Mouse (Mus musculus): ENCODE results near the gene Ncbp2. TPM values are rescaled to one million over a fixed set of nuclear protein-coding genes. Genes with fewer than 3 reads are reported as not detected.

The Ncbp2 gene
- polyA plus RNA-seq, 1 experiment: 32.6 TPM

DNA sequence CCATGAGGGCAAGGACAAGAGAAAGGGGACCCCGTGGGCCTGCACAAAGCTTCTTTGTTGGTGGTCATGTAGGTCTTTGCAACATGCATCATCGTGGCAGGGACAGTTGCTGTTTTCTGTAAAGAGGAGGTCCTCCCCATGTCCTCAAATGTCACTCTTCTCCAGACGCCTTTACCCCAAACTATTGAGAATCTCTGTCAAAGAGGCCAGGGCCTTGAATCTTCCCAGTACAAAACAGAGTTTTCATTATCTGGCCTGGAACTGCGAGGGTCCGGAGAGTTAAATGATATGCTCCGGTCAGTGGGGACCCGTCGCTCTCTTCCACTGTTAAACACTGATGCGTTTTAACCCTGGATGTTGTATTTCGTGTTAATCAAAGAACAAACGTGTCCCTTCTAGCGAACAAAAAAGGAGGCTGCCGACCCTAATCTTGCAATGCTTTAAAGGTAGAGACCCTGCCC, 13.7 kb upstream of the Ncbp2 start:
- H3K27me3 ChIP-seq (ENCODE audit: control insufficient read depth, insufficient read depth, low read length): peaks cover 3% of the 10 kb centered on the region; the same call in 1 of the 2 replicates
- peak overlapping the region; percentile 50 for H3K4me3 ChIP-seq (ENCODE audit: control insufficient read depth, low read depth, low read length)
- peaks cover 24% of the 10 kb centered on the region for H3K4me1 ChIP-seq (ENCODE audit: control insufficient read depth, insufficient read depth, low read length)
- TF ChIP-seq CTCF (IDR thresholded peaks at IDR 0.05; ENCODE audit: control insufficient read depth, insufficient read depth, insufficient replicate concordance, low read depth, low read length): no peak
- TF ChIP-seq POLR2A (IDR thresholded peaks at IDR 0.05; ENCODE audit: control insufficient read depth, low read depth, low read length): no peak
- H3K27ac ChIP-seq (ENCODE audit: control insufficient read depth, insufficient read depth, low read depth, low read length): no peak overlapping the region
- no peaks in the 10 kb centered on the region for H3K36me3 ChIP-seq (ENCODE audit: control insufficient read depth, insufficient read depth, low read length)

DNA sequence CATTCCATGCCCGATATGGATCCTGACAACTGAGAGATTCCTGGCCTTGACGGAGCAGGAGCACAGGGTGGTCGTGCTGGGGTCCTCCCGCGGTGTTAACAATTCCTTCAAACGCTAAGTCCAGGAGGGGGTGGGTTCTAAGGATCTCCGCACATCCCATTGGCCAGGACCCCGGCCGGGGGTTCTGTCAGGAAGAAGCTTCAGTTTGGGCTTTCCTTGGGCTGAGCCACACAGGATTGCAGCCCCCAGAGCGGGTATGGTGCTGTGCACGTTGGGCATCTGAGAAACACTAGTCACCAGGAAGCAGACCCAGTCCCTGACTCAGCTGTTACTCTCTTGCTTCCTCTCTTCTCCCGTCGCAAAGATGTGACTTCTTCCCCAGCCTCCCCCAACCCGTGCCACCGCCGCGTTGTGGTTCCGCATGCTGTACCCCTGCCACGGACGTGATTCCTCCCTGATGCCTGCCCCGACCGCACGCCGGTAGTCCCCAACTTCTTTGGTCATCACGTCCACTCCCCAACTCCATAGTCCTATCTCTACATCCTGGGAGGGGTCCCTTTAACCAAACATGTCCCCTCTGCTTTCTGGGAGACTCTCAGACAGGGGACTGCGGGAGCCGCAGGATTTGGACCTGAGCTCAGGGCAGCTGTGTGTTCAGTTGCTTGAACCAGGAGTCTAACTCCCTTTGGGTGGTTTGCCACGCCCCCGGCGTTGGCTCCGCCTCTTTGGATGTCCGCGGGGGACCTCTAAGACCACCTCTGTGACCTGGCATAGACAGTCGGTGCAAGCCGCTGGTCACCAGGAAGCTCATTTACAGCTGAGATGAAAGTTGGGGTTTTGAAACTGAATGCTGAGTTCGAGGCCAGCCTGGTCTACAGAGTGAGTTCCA, 13.0 kb upstream of the Ncbp2 start:
- peaks cover 3% of the 10 kb centered on the region; the same call in 1 of the 2 replicates for H3K27me3 ChIP-seq (ENCODE audit: control insufficient read depth, insufficient read depth, low read length)
- TF ChIP-seq CTCF (IDR thresholded peaks at IDR 0.05; ENCODE audit: control insufficient read depth, insufficient read depth, insufficient replicate concordance, low read depth, low read length): no peak
- no peak; the same call in 1 of the 2 replicates for TF ChIP-seq POLR2A (IDR thresholded peaks at IDR 0.05; ENCODE audit: control insufficient read depth, low read depth, low read length)
- H3K27ac ChIP-seq (ENCODE audit: control insufficient read depth, insufficient read depth, low read depth, low read length): no peak overlapping the region
- H3K4me3 ChIP-seq (ENCODE audit: control insufficient read depth, low read depth, low read length): peak overlapping the region; percentile 50
- H3K4me1 ChIP-seq (ENCODE audit: control insufficient read depth, insufficient read depth, low read length): peaks cover 24% of the 10 kb centered on the region
- H3K36me3 ChIP-seq (ENCODE audit: control insufficient read depth, insufficient read depth, low read length): no peaks in the 10 kb centered on the region

DNA sequence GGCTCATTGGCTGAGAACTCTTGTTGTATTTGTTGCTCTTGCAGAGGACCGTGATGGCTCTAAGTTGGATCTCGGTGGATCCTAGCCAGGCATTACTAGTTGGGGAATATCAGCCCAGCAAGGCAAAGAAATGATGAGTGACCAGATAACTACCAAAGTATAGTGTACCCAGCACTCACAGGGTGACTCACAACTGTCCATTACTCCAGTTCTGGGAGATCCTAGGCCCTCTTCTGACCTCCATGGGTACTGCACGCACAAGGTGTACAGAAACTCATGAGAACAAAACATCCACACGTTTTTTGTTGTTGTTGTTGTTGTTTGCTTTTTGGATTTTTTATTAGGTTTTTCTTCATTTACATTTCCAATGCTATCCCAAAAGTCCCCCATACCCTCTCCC, 11.7 kb upstream of the Ncbp2 start:
- Histone ChIP-seq H3K27ac (ENCODE audit: control insufficient read depth, insufficient read depth, low read depth, low read length) (no peak overlapping the region), H3K36me3 (ENCODE audit: control insufficient read depth, insufficient read depth, low read length) (no peaks in the 10 kb centered on the region), H3K4me3 (ENCODE audit: control insufficient read depth, low read depth, low read length) (no peak overlapping the region), H3K4me1 (ENCODE audit: control insufficient read depth, insufficient read depth, low read length) (peaks cover 21% of the 10 kb centered on the region), H3K27me3 (ENCODE audit: control insufficient read depth, insufficient read depth, low read length) (peaks cover 3% of the 10 kb centered on the region; the same call in 1 of the 2 replicates)
- TF ChIP-seq CTCF (IDR thresholded peaks at IDR 0.05; ENCODE audit: control insufficient read depth, insufficient read depth, insufficient replicate concordance, low read depth, low read length) (no peak), POLR2A (IDR thresholded peaks at IDR 0.05; ENCODE audit: control insufficient read depth, low read depth, low read length) (no peak)

DNA sequence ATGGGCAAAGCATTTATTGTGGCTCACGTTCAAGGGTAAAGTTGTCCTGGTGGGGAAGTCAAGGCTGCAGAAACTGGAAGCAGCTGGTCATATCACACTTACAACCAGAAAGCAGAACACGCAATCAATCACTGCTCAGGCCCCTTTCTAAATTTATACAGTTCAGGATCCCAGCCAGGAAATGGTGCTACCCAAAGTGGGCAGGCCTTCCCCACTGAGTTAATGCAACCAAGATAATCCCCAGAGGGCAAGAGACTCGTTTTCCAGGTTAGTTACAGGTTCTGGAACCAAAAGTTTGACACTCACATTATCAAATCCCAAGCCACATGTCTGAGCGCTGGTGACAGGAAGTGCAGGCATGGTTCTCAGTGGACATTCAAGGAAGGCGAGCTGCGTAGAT, 9.5 kb upstream of the Ncbp2 start:
- H3K36me3 ChIP-seq (ENCODE audit: control insufficient read depth, insufficient read depth, low read length): no peaks in the 10 kb centered on the region
- no peak for TF ChIP-seq CTCF (IDR thresholded peaks at IDR 0.05; ENCODE audit: control insufficient read depth, insufficient read depth, insufficient replicate concordance, low read depth, low read length)
- no peak for TF ChIP-seq POLR2A (IDR thresholded peaks at IDR 0.05; ENCODE audit: control insufficient read depth, low read depth, low read length)

DNA sequence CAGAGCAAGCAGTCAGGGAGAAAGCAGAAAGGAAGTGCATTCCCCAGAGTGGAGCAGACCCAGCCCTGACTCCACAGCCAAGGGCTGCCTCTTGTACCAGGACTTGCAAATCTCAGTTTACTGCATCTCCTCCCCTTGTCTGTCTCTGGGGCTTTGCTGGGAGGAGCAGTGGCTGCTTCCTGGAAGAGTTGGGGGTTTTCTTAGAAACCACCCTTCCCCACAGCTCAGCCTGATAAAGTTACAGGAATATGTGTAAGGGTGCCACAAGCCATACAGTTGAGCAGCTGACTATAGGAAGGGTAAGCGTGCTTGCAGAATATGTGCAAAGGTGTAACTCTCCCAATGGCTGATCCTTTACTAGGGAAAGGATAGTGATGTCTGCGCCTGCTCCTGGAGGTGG, 7.7 kb upstream of the Ncbp2 start:
- H3K36me3 ChIP-seq (ENCODE audit: control insufficient read depth, insufficient read depth, low read length): no peaks in the 10 kb centered on the region
- TF ChIP-seq POLR2A (IDR thresholded peaks at IDR 0.05; ENCODE audit: control insufficient read depth, low read depth, low read length) (no peak), CTCF (IDR thresholded peaks at IDR 0.05; ENCODE audit: control insufficient read depth, insufficient read depth, insufficient replicate concordance, low read depth, low read length) (no peak)
- H3K27me3 ChIP-seq (ENCODE audit: control insufficient read depth, insufficient read depth, low read length): no peaks in the 10 kb centered on the region
- no peak overlapping the region for H3K4me3 ChIP-seq (ENCODE audit: control insufficient read depth, low read depth, low read length)
- no peak overlapping the region for H3K27ac ChIP-seq (ENCODE audit: control insufficient read depth, insufficient read depth, low read depth, low read length)
- no peaks in the 10 kb centered on the region; the same call in 1 of the 2 replicates for H3K4me1 ChIP-seq (ENCODE audit: control insufficient read depth, insufficient read depth, low read length)

More for the DNA sequence above, 9.5 kb upstream of the Ncbp2 start:
- Histone ChIP-seq H3K27me3 (ENCODE audit: control insufficient read depth, insufficient read depth, low read length) (peaks cover 3% of the 10 kb centered on the region; the same call in 1 of the 2 replicates), H3K4me1 (ENCODE audit: control insufficient read depth, insufficient read depth, low read length) (peaks cover 11% of the 10 kb centered on the region), H3K4me3 (ENCODE audit: control insufficient read depth, low read depth, low read length) (no peak overlapping the region), H3K27ac (ENCODE audit: control insufficient read depth, insufficient read depth, low read depth, low read length) (no peak overlapping the region)

DNA sequence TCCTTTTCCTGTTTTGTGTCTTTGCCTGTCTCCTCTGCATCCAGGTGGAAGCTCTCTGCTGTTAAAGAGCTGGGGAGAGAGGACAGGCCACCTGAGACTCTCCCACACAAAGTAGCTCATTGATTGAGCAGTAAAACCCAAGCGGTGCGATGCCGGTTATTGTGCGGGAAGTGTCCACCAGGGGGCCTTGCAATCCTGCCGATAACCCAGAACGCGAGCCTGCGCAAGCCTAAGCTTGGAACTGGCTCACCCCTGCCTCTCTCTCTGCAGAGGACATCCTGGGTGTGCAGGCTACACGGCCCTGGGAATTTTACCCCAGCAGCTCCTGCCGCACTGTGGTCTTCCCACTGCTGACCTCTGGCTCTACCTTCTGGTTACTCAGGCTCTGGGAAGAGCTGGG, 4.3 kb upstream of the Ncbp2 start:
- Histone ChIP-seq H3K27ac (ENCODE audit: control insufficient read depth, insufficient read depth, low read depth, low read length) (no peak overlapping the region), H3K4me3 (ENCODE audit: control insufficient read depth, low read depth, low read length) (no peak overlapping the region), H3K4me1 (ENCODE audit: control insufficient read depth, insufficient read depth, low read length) (no peaks in the 10 kb centered on the region; the same call in 1 of the 2 replicates), H3K36me3 (ENCODE audit: control insufficient read depth, insufficient read depth, low read length) (no peaks in the 10 kb centered on the region), H3K27me3 (ENCODE audit: control insufficient read depth, insufficient read depth, low read length) (no peaks in the 10 kb centered on the region)
- no peak for TF ChIP-seq POLR2A (IDR thresholded peaks at IDR 0.05; ENCODE audit: control insufficient read depth, low read depth, low read length)
- peak; percentile 74; the same call in 1 of the 2 replicates for TF ChIP-seq CTCF (IDR thresholded peaks at IDR 0.05; ENCODE audit: control insufficient read depth, insufficient read depth, insufficient replicate concordance, low read depth, low read length)

DNA sequence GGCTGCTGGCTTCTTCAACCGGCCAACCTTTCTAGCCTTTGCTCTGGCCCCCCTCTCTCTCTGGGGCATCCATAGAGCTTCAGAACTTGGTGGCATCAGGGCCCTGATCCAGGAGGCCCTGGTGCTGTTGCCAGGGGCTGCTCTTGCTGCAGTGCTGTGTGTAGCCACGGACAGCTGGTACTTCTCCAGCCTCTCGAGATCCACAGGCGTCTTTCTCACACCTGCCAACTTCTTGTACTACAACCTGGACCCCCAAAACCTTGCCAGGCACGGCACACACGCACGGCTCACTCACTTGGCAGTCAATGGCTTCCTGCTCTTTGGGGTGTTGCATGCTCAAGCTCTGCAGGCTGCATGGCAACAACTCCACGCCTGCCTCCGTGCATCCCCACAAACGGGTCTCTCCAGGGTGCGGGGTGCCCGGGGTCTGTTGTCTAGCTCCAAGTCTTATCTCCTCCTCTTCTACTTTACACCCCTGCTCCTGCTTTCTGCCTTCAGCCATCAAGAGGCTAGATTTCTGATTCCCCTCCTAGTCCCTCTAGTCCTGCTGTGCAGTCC, 3.5 kb upstream of the Ncbp2 start:
- Histone ChIP-seq H3K27me3 (ENCODE audit: control insufficient read depth, insufficient read depth, low read length) (no peaks in the 10 kb centered on the region), H3K4me3 (ENCODE audit: control insufficient read depth, low read depth, low read length) (no peak overlapping the region), H3K27ac (ENCODE audit: control insufficient read depth, insufficient read depth, low read depth, low read length) (no peak overlapping the region), H3K36me3 (ENCODE audit: control insufficient read depth, insufficient read depth, low read length) (no peaks in the 10 kb centered on the region), H3K4me1 (ENCODE audit: control insufficient read depth, insufficient read depth, low read length) (no peaks in the 10 kb centered on the region; the same call in 1 of the 2 replicates)
- TF ChIP-seq POLR2A (IDR thresholded peaks at IDR 0.05; ENCODE audit: control insufficient read depth, low read depth, low read length): no peak
- TF ChIP-seq CTCF (IDR thresholded peaks at IDR 0.05; ENCODE audit: control insufficient read depth, insufficient read depth, insufficient replicate concordance, low read depth, low read length): no peak

All from testis, adult 2 months (tissue).